Mouse (Mus musculus): ENCODE data around the gene Mfsd6l.

- peak; percentile 50 for TF ChIP-seq CTCF (IDR thresholded peaks at IDR 0.05; ENCODE audit: low read depth)
- TF ChIP-seq EP300 (IDR thresholded peaks at IDR 0.05; ENCODE audit: low read depth) = no peak
These were observed at the start of gene Mfsd6l for GRCm38 (mm10) chr11:68555918-68556584.
